Mouse (Mus musculus): ENCODE measurements at regions not wholly inside any gene's neighbourhood (a gene's known extent, or its start where the extent isn't known, plus 50 kb on each side); places are given as distances from the start of the nearest gene placed in this dataset.

DNA sequence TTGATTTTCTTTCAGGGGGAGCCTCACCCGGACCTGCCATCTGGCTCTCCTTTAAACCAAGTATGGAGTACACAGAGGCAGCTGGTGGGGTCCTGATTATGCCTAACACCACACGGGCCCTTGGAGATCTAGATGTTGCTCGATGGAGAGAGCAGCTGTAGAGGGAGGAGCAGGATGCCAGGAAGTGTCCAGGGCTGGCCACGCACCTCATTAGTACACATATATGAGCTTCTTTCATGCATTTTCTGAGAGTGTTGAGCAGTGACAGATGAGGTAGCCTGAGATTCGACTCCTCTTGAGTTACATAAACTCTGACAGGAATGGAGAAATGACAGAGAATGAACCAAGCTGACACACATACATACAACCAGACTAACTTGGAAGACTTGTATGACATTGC lies 136.1 kb downstream of the Spata18 start:
- no peaks in the 10 kb centered on the region for H3K4me1 ChIP-seq (ENCODE audit: control insufficient read depth, insufficient read depth, low read length)
- TF ChIP-seq POLR2A (IDR thresholded peaks at IDR 0.05; ENCODE audit: extremely low read depth, insufficient read depth, low read length) (no peak), CTCF (IDR thresholded peaks at IDR 0.05; ENCODE audit: extremely low read depth, insufficient read depth, low read length) (no peak)
- H3K4me3 ChIP-seq (ENCODE audit: insufficient read depth, low read length): no peak overlapping the region
- H3K27ac ChIP-seq (ENCODE audit: insufficient read depth, low read length): no peak overlapping the region

DNA sequence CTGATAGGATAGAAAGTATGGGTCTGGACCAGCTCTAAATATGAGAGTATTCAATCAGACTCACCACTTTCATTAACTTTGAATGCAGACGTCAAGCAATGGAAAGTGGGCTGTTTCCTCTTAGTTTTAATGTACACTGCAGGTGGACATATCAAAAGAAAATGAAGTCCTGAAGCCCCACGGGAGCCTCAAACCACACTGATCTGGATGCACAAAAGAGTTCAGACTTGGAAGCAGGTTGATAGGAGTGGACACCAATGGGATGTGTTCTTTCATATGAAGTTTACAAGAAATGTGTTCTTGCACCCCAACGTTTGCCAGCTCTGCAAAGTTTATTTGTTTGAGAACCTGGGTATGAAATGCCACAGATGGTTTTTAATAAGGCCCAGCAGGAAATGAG lies 141.0 kb downstream of the Spata18 start:
- TF ChIP-seq POLR2A (IDR thresholded peaks at IDR 0.05; ENCODE audit: extremely low read depth, insufficient read depth, low read length): no peak
- no peak for TF ChIP-seq CTCF (IDR thresholded peaks at IDR 0.05; ENCODE audit: extremely low read depth, insufficient read depth, low read length)

DNA sequence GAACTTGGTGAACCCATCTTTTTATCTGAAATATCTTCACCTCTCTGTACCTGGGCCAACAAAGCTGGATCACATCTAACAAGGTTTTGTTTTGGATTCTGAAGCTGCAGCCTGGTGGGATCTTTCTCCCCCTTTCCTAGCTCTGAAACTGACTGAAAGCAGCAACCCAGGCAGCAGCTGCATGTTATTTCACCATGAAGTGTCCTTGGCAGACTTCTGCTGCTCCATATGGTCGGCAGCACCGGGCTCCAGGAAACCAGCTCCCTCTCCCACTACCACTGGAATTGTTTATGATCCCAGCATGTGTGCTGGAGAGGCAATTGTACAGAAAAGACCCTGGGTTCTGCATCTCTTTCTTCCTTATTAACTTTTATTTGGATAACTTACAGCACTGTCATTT lies 145.0 kb downstream of the Spata18 start:
- Histone ChIP-seq H3K27ac (ENCODE audit: insufficient read depth, low read length) (no peak overlapping the region), H3K4me3 (ENCODE audit: insufficient read depth, low read length) (no peak overlapping the region), H3K4me1 (ENCODE audit: control insufficient read depth, insufficient read depth, low read length) (no peaks in the 10 kb centered on the region)
- no peak for TF ChIP-seq POLR2A (IDR thresholded peaks at IDR 0.05; ENCODE audit: extremely low read depth, insufficient read depth, low read length)
- no peak for TF ChIP-seq CTCF (IDR thresholded peaks at IDR 0.05; ENCODE audit: extremely low read depth, insufficient read depth, low read length)

More for the DNA sequence above, 141.0 kb downstream of the Spata18 start:
- no peak overlapping the region for H3K4me3 ChIP-seq (ENCODE audit: insufficient read depth, low read length)
- H3K27ac ChIP-seq (ENCODE audit: insufficient read depth, low read length): no peak overlapping the region
- H3K4me1 ChIP-seq (ENCODE audit: control insufficient read depth, insufficient read depth, low read length): no peaks in the 10 kb centered on the region

DNA sequence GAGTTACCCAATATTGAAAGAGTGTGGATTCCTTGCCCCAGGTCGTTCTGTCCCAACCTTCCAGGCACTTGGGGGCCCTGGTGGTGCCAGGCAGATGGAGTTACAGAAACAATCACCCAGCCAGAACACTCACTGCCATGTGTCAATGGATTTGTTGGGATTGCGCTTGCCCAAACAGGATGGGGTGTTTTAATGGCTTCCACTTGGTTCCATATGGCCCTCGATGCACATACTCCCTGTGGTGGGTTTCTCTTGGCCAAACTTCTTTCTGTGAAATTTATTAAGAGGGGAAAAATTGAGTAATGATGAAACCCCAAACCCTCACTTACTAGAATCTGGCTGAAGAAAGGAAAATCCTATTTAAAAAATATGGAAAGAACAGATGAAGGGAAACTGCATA lies 146.8 kb downstream of the Spata18 start:
- no peaks in the 10 kb centered on the region for H3K4me1 ChIP-seq (ENCODE audit: control insufficient read depth, insufficient read depth, low read length)

DNA sequence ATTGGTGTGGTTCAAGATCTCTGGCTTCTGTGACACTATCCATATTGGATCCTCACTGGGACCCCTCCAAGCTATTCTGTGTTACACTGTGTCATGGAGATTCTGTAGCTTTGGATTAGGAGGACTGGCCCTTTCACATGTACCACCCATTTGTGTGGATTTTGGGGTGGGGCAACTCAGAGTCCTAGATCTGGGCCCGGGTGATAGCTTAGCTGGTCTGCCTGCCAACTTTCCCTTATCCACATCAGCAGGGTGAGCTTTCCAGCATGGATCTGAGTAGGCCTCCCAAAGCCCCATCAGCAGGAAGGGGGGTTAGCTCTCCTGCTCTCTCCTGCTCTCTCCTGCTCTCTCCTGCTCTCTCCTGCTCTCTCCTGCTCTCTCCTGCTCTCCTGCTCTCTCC lies 152.3 kb downstream of the Spata18 start:
- Histone ChIP-seq H3K27ac (ENCODE audit: insufficient read depth, low read length) (no peak overlapping the region), H3K4me3 (ENCODE audit: insufficient read depth, low read length) (no peak overlapping the region), H3K4me1 (ENCODE audit: control insufficient read depth, insufficient read depth, low read length) (no peaks in the 10 kb centered on the region)
- TF ChIP-seq CTCF (IDR thresholded peaks at IDR 0.05; ENCODE audit: extremely low read depth, insufficient read depth, low read length) (no peak), POLR2A (IDR thresholded peaks at IDR 0.05; ENCODE audit: extremely low read depth, insufficient read depth, low read length) (no peak)

More for the DNA sequence above, 146.8 kb downstream of the Spata18 start:
- no peak for TF ChIP-seq CTCF (IDR thresholded peaks at IDR 0.05; ENCODE audit: extremely low read depth, insufficient read depth, low read length)
- no peak for TF ChIP-seq POLR2A (IDR thresholded peaks at IDR 0.05; ENCODE audit: extremely low read depth, insufficient read depth, low read length)
- Histone ChIP-seq H3K27ac (ENCODE audit: insufficient read depth, low read length) (no peak overlapping the region), H3K4me3 (ENCODE audit: insufficient read depth, low read length) (no peak overlapping the region)

DNA sequence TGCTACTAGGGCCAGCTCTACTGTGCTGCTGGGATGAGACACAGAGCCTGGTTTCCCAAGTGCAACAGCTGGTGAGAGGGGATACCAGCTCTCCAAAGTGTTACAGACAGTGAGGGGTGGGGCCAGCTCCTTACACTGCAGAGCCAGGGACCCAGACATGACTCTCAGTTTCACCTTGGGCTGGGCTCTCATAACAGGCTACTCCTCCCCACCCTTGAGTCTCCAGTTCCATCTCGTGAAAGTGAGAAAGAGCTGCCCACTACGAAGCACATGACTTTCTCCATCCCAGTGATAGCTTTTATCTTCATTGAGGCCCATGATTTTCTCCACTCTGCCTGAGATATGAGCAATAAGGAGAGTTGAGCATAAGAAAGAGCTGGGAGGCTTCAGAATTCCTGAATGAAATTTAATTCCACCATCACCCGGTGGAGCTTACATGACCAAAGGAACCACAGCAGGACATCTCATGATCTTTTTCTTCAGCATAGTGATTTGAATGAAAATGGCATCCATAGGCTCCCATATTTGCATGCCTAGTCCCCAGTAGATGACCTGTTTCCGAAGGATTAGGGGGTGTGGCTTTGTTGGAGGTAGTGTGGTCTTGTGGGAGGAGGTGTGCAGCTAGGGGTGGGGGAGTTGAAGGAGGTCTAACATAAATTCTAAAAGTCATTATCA lies 153.5 kb downstream of the Spata18 start:
- TF ChIP-seq POLR2A (IDR thresholded peaks at IDR 0.05; ENCODE audit: extremely low read depth, insufficient read depth, low read length) (no peak), CTCF (IDR thresholded peaks at IDR 0.05; ENCODE audit: extremely low read depth, insufficient read depth, low read length) (no peak)
- Histone ChIP-seq H3K4me3 (ENCODE audit: insufficient read depth, low read length) (no peak overlapping the region), H3K4me1 (ENCODE audit: control insufficient read depth, insufficient read depth, low read length) (no peaks in the 10 kb centered on the region), H3K27ac (ENCODE audit: insufficient read depth, low read length) (no peak overlapping the region)

DNA sequence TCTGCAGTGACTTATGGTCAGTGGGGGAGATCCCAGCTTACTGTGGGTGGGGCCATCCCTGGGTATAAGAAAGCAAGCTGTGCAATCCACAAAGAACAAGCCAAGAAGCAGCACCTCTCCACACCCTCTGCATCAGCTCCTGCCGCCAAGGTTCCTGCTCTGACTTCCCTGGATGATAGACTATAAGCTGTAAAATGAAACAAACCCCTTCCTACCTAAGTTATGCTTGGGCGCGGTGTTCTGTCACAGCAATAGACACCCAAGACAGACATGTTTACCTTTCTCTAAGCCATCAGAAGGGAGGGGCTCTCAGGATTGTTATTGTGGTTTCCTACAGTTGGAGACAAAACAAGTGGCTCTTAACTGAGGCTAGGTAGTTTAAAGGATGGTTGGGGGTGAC lies 159.5 kb downstream of the Spata18 start:
- H3K4me1 ChIP-seq (ENCODE audit: control insufficient read depth, insufficient read depth, low read length): no peaks in the 10 kb centered on the region
- no peak overlapping the region for H3K27ac ChIP-seq (ENCODE audit: insufficient read depth, low read length)
- TF ChIP-seq POLR2A (IDR thresholded peaks at IDR 0.05; ENCODE audit: extremely low read depth, insufficient read depth, low read length) (no peak), CTCF (IDR thresholded peaks at IDR 0.05; ENCODE audit: extremely low read depth, insufficient read depth, low read length) (no peak)
- no peak overlapping the region for H3K4me3 ChIP-seq (ENCODE audit: insufficient read depth, low read length)

DNA sequence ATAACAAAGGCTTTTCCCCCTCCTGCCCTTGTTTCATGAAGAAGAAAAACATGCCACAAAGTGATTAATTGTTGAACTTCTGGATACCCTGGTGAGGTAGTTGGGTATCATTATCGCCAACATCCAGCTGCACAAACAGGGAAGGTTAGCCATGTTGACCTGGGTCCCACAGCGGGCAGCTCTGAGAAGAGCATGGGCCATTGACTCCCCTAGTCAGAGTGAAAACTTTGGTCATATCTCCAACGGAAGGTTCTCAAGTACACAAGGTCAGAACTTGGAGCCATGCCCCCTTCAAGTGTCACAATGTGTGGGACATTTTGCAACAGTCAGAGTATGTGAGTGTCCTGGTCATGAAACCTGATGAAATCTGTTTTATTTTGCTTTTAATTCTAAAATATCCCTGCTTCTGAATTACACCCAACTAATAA lies 159.9 kb downstream of the Spata18 start:
- no peak for TF ChIP-seq CTCF (IDR thresholded peaks at IDR 0.05; ENCODE audit: extremely low read depth, insufficient read depth, low read length)
- no peak for TF ChIP-seq POLR2A (IDR thresholded peaks at IDR 0.05; ENCODE audit: extremely low read depth, insufficient read depth, low read length)
- H3K4me1 ChIP-seq (ENCODE audit: control insufficient read depth, insufficient read depth, low read length): no peaks in the 10 kb centered on the region
- H3K4me3 ChIP-seq (ENCODE audit: insufficient read depth, low read length): no peak overlapping the region
- no peak overlapping the region for H3K27ac ChIP-seq (ENCODE audit: insufficient read depth, low read length)

DNA sequence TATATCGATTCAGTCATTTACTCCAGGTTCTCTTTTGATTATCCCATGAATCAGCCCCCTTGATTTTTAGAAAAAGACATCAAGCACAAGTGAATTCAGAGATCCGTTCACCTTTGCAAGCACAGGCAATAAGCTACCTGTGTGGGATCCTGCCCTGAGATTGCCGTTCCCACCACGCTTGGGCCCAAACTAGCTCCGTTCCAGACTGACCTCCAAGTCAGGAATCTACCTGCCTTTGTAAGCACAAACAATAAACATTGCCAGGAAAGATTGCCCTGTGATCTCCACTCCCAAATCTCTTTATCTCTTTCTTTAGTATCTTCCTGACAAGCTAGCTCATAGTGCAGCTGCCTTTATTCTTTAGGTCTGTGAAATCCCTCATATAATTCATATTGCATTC lies 164.6 kb downstream of the Spata18 start:
- H3K27ac ChIP-seq (ENCODE audit: insufficient read depth, low read length): no peak overlapping the region
- TF ChIP-seq CTCF (IDR thresholded peaks at IDR 0.05; ENCODE audit: extremely low read depth, insufficient read depth, low read length): no peak
- TF ChIP-seq POLR2A (IDR thresholded peaks at IDR 0.05; ENCODE audit: extremely low read depth, insufficient read depth, low read length): no peak
- no peak overlapping the region for H3K4me3 ChIP-seq (ENCODE audit: insufficient read depth, low read length)
- H3K4me1 ChIP-seq (ENCODE audit: control insufficient read depth, insufficient read depth, low read length): no peaks in the 10 kb centered on the region

DNA sequence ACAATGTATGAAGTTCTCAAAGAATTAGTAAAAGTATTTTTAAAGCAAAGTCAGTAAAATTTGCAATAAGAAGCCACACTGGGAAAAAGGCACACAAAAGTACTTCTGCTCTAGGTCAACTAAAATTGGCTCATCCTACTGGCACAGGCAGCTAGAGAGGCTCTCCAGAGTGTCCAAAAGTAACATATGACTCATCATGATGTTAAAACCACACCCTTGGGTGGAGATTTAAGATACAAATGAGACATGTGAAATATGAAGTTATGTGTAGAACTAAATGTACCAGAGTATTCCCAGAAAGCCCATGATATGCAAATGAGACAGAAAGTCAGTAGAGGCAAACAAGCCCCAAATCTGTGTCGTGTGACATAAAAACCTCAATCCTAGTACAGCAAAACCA lies 166.0 kb downstream of the Spata18 start:
- H3K27ac ChIP-seq (ENCODE audit: insufficient read depth, low read length): no peak overlapping the region
- H3K4me1 ChIP-seq (ENCODE audit: control insufficient read depth, insufficient read depth, low read length): no peaks in the 10 kb centered on the region
- H3K4me3 ChIP-seq (ENCODE audit: insufficient read depth, low read length): no peak overlapping the region
- no peak for TF ChIP-seq CTCF (IDR thresholded peaks at IDR 0.05; ENCODE audit: extremely low read depth, insufficient read depth, low read length)
- no peak for TF ChIP-seq POLR2A (IDR thresholded peaks at IDR 0.05; ENCODE audit: extremely low read depth, insufficient read depth, low read length)
